Mouse (Mus musculus) forelimb bud, embryonic 11.5 days (tissue): Measurements from ENCODE around the gene Scamp3.

ENCODE experiments used
- DNase-seq: peaks from one replicate; pipeline ENCODE4 v3.0.0-alpha.2; 2012; ENCODE audit warnings: low read depth, low spot score

Scamp3 gene

DNA sequence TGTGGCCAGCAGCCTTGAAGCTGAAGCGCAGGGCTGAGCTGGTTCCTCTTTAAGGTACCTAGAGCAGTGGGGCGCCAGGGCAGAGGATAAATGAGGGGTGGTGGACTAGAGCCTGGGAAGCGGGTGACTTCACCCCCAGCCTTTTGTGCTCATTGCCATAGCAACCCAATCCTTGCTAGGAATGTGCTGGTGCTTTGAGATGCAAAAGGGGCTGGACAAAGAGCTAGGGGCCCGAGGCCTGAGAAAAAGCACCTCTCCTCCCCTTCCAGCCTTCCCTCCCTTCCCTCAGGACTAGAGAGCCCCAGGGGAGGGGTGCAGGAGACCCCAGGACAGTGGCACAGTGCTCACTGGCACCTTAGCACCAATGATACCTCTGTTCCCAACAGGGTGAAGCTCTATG, 48.6 kb downstream of the Scamp3 start:
- DNase-seq: no peak

DNA sequence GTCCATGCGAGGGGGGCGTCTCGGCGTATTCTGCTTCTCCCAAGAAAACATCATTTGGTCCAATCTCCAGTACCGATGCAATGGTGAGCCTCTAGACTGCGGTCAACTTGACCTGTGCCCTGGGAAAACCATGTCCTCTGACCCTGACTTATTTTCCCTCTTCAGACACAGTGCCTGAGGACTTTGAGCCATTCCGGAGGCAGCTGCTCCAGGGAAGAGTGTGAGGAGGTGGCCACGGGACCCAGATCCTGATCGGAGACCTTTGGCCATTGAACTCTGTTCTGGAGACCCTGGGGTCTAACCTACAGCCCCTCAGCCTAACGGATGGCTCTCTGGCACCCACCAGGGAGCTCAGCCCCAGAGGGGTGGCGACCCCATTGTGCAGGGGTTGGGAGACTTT, 49.1 kb downstream of the Scamp3 start:
- no peak for DNase-seq

DNA sequence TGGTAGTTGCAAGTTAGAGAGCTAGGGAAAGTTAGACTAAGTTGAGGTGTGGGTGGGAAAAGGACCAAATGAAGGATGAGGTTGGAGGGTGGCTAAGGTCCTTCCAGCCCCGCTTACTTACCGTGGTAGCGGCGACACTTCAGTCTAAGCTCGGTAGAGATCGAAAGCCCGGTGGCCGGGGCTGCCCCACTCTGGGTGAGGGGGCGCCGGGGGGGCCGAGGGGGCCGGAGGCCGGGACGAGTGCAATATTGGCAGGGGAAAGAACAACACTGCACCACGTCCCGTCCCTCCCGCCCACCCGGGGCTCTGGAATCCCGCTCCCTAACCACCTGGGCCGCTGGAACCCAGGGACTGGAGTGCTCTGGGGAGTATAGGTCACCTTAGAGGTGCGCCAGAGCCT, 49.6 kb downstream of the Scamp3 start, which contains the start of gene Mtx1:
Gene Mtx1, minus strand, starts transcription at position 189 of the 400 bp plus-strand sequence.
- DNase-seq: no peak

DNA sequence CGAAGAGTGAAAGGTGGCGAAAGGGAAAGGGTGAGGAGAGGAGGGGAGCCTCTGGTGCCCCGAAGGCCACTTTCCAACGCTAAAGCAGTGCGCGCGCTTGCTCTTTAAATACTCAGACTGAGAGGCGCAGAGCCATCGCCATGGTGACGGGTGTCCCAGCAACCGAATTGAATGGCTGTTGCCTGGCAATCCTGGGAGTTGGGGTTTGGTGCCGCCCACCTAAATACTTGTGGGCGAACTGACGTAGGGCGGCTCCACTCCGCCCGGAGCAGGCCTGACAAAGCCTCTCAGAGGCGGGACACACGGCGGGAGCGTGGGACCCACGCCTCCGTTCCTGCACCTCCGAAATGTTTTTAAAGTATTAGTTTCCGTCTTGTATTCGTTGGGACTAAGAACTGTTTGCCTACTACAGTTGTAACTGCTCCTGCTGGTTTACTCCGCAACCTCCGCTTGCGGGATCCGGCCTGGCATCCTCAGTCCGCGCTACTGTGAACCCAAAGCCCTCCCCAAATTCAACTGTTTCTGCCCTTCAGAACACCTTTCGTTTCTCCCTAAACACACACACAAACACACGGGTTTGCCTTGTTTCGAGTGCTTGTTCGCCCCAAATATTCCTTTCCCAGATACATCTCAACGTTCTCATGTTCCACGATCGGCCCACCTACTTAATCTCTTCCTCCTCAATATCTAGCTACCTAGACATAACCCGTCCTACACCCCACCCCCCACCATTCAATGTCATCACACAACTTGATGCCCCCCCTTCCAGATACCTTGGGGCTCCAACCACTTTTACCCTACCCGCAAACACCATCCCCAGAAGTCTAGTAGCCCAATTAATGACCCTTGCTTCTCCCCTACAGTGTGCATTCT, 50.3 kb downstream of the Scamp3 start:
- DNase-seq: peak; percentile 93

DNA sequence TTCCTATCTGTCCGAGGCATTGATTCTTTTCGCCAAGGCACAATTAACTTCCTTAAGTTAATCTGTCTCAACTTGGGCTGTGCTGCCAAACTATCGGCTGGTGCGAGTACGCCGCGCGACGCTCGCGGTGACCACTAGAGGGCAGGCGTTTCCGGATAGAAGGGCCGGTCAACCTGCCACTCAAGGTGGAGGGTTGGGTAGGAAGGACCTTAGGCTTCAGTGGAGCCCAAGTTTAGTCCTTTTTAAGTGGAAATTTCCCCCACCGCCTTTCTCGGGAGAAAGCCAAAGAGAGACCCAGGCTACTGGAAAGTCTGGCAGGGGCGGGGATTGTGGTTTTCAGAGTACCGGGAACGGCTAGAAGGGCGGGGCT, 50.9 kb downstream of the Scamp3 start:
- peak; percentile 78 for DNase-seq

DNA sequence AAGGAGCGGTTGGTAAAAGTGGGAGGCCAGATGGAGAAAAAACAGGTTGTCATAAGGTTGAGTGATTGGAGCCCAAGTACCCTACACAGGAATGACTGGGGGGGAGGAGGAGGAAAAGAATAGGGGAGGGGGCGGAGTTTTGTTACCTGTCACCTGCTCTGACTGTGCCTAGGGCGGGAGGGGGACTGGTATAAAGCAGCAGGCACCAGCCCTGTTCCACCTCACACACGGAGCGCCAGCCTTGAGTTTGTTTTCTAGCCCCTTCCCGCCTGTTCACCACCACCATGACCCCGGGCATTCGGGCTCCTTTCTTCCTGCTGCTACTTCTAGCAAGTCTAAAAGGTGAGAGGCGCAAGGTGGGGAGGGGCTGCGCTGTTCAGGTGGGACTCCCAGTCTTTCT, 51.6 kb downstream of the Scamp3 start, which contains the start of gene Muc1:
Gene Muc1, plus strand, starts transcription at position 222 of the 400 bp plus-strand sequence.
- DNase-seq: no peak

DNA sequence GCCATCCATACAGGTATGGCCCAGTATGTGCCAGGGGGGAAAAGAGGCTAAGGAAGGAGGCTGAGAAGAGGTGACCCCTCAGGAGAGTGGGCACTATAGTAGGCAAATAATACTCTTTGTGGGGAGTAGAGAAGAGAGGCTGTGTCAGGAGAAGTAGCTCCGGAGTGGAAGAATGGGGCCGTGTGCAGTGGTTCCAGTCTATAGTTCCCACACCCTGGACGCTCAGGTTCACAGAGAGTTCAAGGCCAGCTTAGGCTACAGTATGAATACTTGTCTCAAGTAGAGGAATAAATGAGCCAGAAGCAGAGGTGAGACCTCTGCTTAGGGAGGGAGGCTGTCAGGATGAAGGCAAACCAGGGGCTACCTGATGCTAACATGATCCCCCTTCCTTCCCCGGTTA, 52.0 kb downstream of the Scamp3 start:
- DNase-seq: no peak

DNA sequence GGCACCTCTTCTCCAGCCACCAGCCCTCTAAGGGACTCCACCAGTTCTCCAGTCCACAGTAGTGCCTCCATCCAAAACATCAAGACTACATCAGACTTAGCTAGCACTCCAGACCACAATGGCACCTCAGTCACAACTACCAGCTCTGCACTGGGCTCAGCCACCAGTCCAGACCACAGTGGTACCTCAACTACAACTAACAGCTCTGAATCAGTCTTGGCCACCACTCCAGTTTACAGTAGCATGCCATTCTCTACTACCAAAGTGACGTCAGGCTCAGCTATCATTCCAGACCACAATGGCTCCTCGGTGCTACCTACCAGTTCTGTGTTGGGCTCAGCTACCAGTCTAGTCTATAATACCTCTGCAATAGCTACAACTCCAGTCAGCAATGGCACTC, 53.3 kb downstream of the Scamp3 start:
- no peak for DNase-seq

DNA sequence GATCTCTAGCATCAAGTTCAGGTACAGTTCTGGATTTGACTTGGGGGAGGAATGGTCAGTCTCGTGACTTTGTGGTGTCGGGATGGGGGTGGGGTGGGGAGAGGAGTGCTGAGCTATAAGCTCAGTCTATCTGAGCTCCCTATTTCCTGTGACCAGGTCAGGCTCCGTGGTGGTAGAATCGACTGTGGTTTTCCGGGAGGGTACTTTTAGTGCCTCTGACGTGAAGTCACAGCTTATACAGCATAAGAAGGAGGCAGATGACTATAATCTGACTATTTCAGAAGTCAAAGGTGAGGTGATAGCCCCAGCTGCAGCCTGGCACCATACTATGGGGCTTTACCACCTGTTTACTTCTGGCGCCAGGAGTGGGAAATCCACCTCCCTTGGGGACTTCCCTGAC, 54.1 kb downstream of the Scamp3 start:
- no peak for DNase-seq

DNA sequence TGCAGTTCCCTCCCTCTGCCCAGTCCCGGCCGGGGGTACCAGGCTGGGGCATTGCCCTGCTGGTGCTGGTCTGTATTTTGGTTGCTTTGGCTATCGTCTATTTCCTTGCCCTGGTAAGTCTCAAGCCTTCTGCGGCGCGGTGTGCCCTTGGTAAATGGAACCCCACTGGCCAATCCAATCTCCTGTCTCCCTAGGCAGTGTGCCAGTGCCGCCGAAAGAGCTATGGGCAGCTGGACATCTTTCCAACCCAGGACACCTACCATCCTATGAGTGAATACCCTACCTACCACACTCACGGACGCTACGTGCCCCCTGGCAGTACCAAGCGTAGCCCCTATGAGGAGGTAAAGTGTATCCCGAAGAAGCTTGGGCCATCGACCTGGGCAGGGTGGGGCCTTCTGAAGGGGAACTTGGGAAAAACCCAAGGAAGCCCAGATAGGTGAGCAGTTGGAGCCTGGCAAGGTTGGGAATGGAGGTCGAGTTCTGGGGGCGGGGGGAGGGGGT, 54.6 kb downstream of the Scamp3 start:
- DNase-seq: no peak
